Mouse (Mus musculus) CH12.LX (cell line): ENCODE data around the gene Stra6l. TPM values are rescaled to one million over a fixed set of nuclear protein-coding genes. Genes with fewer than 3 reads are reported as not detected.

Experiments used
- DNase-seq: peaks from one replicate; pipeline ENCODE4 v3.0.0-alpha.2; 2013; ENCODE audit errors: extremely low read depth
- H3K27ac ChIP-seq: 2 replicates; pipeline ENCODE4 v1.5.1; 2012; ENCODE audit warnings: low read depth, mild to moderate bottlenecking, control low read depth, moderate library complexity; ENCODE audit not compliant: insufficient read depth
- H3K27me3 ChIP-seq: replicated peaks from 2 replicates; pipeline ENCODE3; 2012; ENCODE audit warnings: inconsistent platforms
- H3K36me3 ChIP-seq, 2 experiments: replicated peaks in 1 of 2; 2 replicates each; pipeline versions ENCODE3 to v1.6.1; 2012; ENCODE audit warnings: inconsistent platforms in 1 of 2, low read length in 1 of 2, mild to moderate bottlenecking in 1 of 2, mixed read lengths in 1 of 2, moderate library complexity in 1 of 2; ENCODE audit not compliant: control insufficient read depth in 1 of 2, insufficient read depth in 1 of 2
- H3K4me1 ChIP-seq, 2 experiments: 2 replicates each; pipeline ENCODE4 v1.6.1; 2012; ENCODE audit warnings: inconsistent platforms in 1 of 2, moderate library complexity in 1 of 2; ENCODE audit not compliant: insufficient read depth in 2 of 2, control insufficient read depth in 1 of 2
- H3K4me2 ChIP-seq: 2 replicates; pipeline ENCODE4 v1.6.1; 2012; ENCODE audit warnings: low read depth, mild to moderate bottlenecking, control low read depth; ENCODE audit not compliant: poor library complexity, insufficient read depth, severe bottlenecking
- H3K4me3 ChIP-seq, 3 experiments: fragments of 150-350 bp in 1 of 3; sonication (generic) in 1 of 3; replicated peaks in 1 of 3; 2 replicates each; pipeline versions ENCODE3 to v1.5.1; 2011 to 2012; ENCODE audit warnings: low read depth in 2 of 3, low read length in 2 of 3, mild to moderate bottlenecking in 2 of 3, moderate library complexity in 2 of 3, control low read depth in 1 of 3, improper control_type of control experiment in 1 of 3, inconsistent platforms in 1 of 3, mixed read lengths in 1 of 3; ENCODE audit not compliant: poor library complexity in 1 of 3
- H3K79me2 ChIP-seq: replicated peaks from 2 replicates; pipeline ENCODE4 v1.6.1; 2012; ENCODE audit warnings: mild to moderate bottlenecking, moderate library complexity; ENCODE audit not compliant: control insufficient read depth, poor library complexity, insufficient read depth, severe bottlenecking; ENCODE audit errors: extremely low read depth
- H3K9ac ChIP-seq: 2 replicates; pipeline ENCODE4 v1.6.1; 2012; ENCODE audit warnings: low read depth, mild to moderate bottlenecking, control low read depth, moderate library complexity; ENCODE audit not compliant: insufficient read depth
- H3K9me3 ChIP-seq: replicated peaks from 2 replicates; pipeline ENCODE3; 2012; ENCODE audit warnings: low read length, inconsistent platforms, mixed read lengths
- BHLHE40 ChIP-seq: IDR thresholded peaks from 2 replicates; pipeline ENCODE4 v1.6.1; 2011; ENCODE audit warnings: mild to moderate bottlenecking, low read depth, low read length, improper control_type of control experiment
- CHD1 ChIP-seq: IDR thresholded peaks from 2 replicates; pipeline ENCODE4 v1.6.1; 2012; ENCODE audit warnings: low read depth, low read length, improper control_type of control experiment, inconsistent platforms
- E2F4 ChIP-seq: IDR thresholded peaks from 2 replicates; pipeline ENCODE4 v1.6.1; 2011; ENCODE audit warnings: low read depth, low read length, improper control_type of control experiment; ENCODE audit not compliant: insufficient replicate concordance
- EP300 ChIP-seq: IDR thresholded peaks from 2 replicates; pipeline ENCODE4 v1.6.1; 2011; ENCODE audit warnings: low read length, improper control_type of control experiment
- KAT2A ChIP-seq: IDR thresholded peaks from 2 replicates; pipeline ENCODE4 v1.6.1; 2012; ENCODE audit warnings: low read length, improper control_type of control experiment, inconsistent platforms; ENCODE audit not compliant: insufficient replicate concordance
- MAFK ChIP-seq: IDR thresholded peaks from 2 replicates; pipeline ENCODE4 v1.6.1; 2011; ENCODE audit warnings: low read length, improper control_type of control experiment; ENCODE audit not compliant: insufficient replicate concordance
- MAX ChIP-seq: IDR thresholded peaks from 2 replicates; pipeline ENCODE4 v1.6.1; 2011; ENCODE audit warnings: low read length, improper control_type of control experiment
- MAZ ChIP-seq: IDR thresholded peaks from 2 replicates; pipeline ENCODE4 v1.6.1; 2012; ENCODE audit warnings: low read depth, mild to moderate bottlenecking, inconsistent platforms, low read length, improper control_type of control experiment, moderate library complexity
- SMC3 ChIP-seq: IDR thresholded peaks from 2 replicates; pipeline ENCODE4 v1.6.1; 2011; ENCODE audit warnings: low read depth, low read length, improper control_type of control experiment
- UBTF ChIP-seq: IDR thresholded peaks from 2 replicates; pipeline ENCODE4 v1.6.1; 2012; ENCODE audit warnings: low read depth, mild to moderate bottlenecking, inconsistent platforms, low read length, improper control_type of control experiment, moderate library complexity
- USF2 ChIP-seq: conservative IDR thresholded peaks from 2 replicates; pipeline ENCODE4 v1.6.1; 2011; ENCODE audit warnings: low read depth, low read length, improper control_type of control experiment
- ZMIZ1 ChIP-seq: IDR thresholded peaks from 2 replicates; pipeline ENCODE4 v1.6.1; 2012; ENCODE audit warnings: low read depth, mild to moderate bottlenecking, inconsistent platforms, low read length, improper control_type of control experiment
- dilution Hi-C: fragments of 300-500 bp; cut with MboI; formaldehyde crosslinking; loops from 2 replicates; pipeline ENCODE4 v1.14.3; 2020; ENCODE audit warnings: low sequenced_read_pairs; ENCODE audit not compliant: extremely low pct_unique_long_range_greater_than_20kb, extremely low pct_ligation_motif_present
- in situ Hi-C: fragments of 300-500 bp; cut with MboI; formaldehyde crosslinking; loops from 3 replicates; pipeline ENCODE4 v1.14.3; 2019; ENCODE audit warnings: low sequenced_read_pairs, low pct_ligation_motif_present, low pct_unique_long_range_greater_than_20kb, mixed read lengths
- polyA plus RNA-seq: library from polyadenylated mRNA; unstranded; fragments of >175 nt; gene quantifications from 2 replicates; pipeline ENCODE4 v1.2.1, GENCODE M21; 2012; ENCODE audit warnings: low read depth; ENCODE audit not compliant: insufficient read length
- total RNA-seq, 2 experiments: library from RNA; depleted of rRNA; stranded (reverse); fragments of 300-350 nt in 1 of 2; fragments of >200 nt in 1 of 2; gene quantifications; 2 replicates each; pipeline ENCODE4 v1.2.3; 2012 to 2014

Gene Stra6l
- total and polyA plus RNA-seq, 3 experiments = 0.13 TPM; not detected in 2

DNA sequence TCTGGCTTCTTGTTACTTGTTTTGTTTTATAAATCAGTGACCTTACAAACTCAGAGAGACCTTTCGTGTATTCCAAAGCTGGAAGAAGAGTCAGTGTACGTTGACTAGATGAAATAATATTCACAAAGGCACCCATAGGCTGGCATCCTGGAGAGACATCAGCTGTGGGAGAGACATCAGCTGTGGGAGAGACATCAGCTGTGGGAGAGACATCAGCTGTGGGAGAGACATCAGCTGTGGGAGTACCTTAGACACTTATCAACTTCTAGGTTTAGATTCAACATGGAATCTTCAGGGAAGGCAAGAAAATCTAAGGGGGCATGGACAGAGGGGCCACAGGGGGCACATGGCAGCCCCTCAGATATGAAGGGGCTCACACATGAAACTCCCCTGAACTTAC lies 2.2 kb upstream of the Stra6l start:
- H3K27me3 ChIP-seq = peaks cover 2% of the 10 kb centered on the region
- H3K36me3 ChIP-seq = no peaks in the 10 kb centered on the region
- no peak overlapping the region for H3K9ac ChIP-seq
- H3K9me3 ChIP-seq = no peaks in the 10 kb centered on the region
- TF ChIP-seq EP300 (no peak), MAZ (no peak), BHLHE40 (no peak)
- H3K4me3 ChIP-seq = no peak overlapping the region
- H3K4me2 ChIP-seq = no peak overlapping the region
- H3K4me1 ChIP-seq = peaks cover 0 to 6% of the 10 kb centered on the region in 2 experiments; a peak in 2 of 4 replicates
- dilution Hi-C loops = no loop called here
- no peaks in the 10 kb centered on the region for H3K79me2 ChIP-seq
- no peak overlapping the region for H3K27ac ChIP-seq
- DNase-seq = no peak
- in situ Hi-C loops = no loop called here

DNA sequence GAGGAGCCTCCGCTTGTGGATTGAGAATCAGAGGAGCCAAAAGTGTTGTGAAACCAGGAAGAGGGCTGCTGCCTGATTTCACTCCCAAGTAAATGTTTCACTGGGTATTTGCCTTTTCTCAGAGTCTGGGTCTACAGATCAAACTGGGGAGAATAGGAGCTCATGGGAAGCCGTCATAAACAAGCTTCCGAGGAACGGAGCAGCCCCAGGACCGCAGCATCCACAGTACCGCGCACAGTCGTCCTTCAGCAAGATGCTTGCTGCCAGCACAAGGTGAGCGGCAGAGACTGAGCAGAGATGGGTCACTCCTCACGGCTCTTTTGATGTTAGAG lies 327 bp downstream of the Stra6l start:
- no peak for DNase-seq
- dilution Hi-C loops = no loop called here
- Histone ChIP-seq H3K9me3 (no peaks in the 10 kb centered on the region), H3K27ac (no peak overlapping the region), H3K27me3 (peaks cover 2% of the 10 kb centered on the region), H3K4me3 (no peak overlapping the region), H3K4me1 (peaks cover 0 to 6% of the 10 kb centered on the region in 2 experiments; a peak in 2 of 4 replicates), H3K9ac (no peak overlapping the region), H3K79me2 (no peaks in the 10 kb centered on the region), H3K36me3 (no peaks in the 10 kb centered on the region), H3K4me2 (no peak overlapping the region)
- no peak for TF ChIP-seq MAX
- no peak for TF ChIP-seq KAT2A
- no peak for TF ChIP-seq BHLHE40
- no peak for TF ChIP-seq UBTF
- in situ Hi-C loops = no loop called here

DNA sequence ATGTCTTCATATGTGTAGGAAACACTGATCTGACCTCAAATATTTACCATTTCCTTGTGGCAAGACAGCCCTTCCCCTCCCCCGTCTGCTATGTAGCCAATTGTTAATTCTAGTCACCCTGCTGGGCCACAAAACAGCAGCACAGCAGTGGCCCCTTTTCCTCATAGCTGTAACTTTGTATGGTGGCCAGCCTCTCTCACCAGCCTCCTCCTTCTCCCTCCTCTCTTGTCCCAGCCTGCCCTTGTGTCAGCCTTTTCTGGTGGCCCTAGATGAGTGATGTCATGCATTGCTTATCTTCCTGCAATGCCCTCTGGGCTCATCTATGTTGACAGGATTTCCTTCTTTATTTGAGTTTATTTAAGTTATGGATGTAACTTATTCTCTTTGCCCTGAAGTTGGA lies 955 bp downstream of the Stra6l start:
- dilution Hi-C loops (no loop called here), in situ Hi-C loops (no loop called here)
- DNase-seq = no peak
- no peak overlapping the region for H3K4me2 ChIP-seq
- peaks cover 0 to 6% of the 10 kb centered on the region in 2 experiments; a peak in 2 of 4 replicates for H3K4me1 ChIP-seq
- TF ChIP-seq SMC3 (no peak), CHD1 (no peak), E2F4 (no peak), EP300 (no peak), USF2 (no peak), ZMIZ1 (no peak), MAFK (no peak)
- H3K9me3 ChIP-seq = no peaks in the 10 kb centered on the region
- no peak overlapping the region for H3K27ac ChIP-seq
- H3K4me3 ChIP-seq = no peak overlapping the region
- no peak overlapping the region for H3K9ac ChIP-seq
- H3K36me3 ChIP-seq = no peaks in the 10 kb centered on the region
- no peaks in the 10 kb centered on the region for H3K79me2 ChIP-seq
- peaks cover 2% of the 10 kb centered on the region for H3K27me3 ChIP-seq
